Mouse (Mus musculus): ENCODE measurements around the gene Ccdc142. TPM values are rescaled to one million over a fixed set of nuclear protein-coding genes. Genes with fewer than 3 reads are reported as not detected.

Gene Ccdc142
- polyA plus RNA-seq (2012; rRNA removed) (5.2 and 8.7 TPM in 2 replicates), polyA plus RNA-seq (2014; fragmentation: Nextera tagmentation; extraction: Ambion mirVana) (2.7 and 3.0 TPM in 2 replicates)

DNA sequence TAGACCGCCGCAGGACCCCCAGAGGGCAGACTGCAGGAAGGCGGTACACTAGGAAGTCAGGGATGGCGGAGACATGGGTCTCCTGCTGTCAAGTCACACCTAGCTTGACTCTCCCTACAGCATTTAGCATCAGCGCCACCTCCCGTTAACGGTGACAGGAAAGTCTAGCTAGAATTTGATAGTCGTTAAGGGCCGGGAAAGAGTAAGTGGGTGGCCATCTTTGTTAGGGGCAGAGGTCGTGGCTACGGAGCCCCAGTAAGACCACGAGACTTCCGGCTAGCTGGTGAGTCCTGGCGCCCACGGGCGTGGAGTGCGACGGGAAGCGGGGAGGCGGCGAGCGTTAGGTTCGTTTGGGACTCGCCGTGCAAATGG lies at the start of gene Ccdc142, which contains the start of gene Gm42688:
TSS of gene Ccdc142 (plus strand) at position 286 of the 372 bp plus-strand sequence.
TSS of gene Gm42688 (plus strand) at position 302 of the 372 bp plus-strand sequence.
- Histone ChIP-seq H3K4me2 (replicated peaks; ENCODE audit: low read depth, low read length, severe bottlenecking) (peak within 1 kb of the TSS; percentile 98), H3K4me3 (replicated peaks; ENCODE audit: low read length) (peak within 1 kb of the TSS; percentile 76), H3K4me1 (ENCODE audit: control insufficient read depth, insufficient read depth, low read length) (peaks cover 12% of the 10 kb centered on the region), H3K9me3 (ENCODE audit: control insufficient read depth, low read length) (no peaks in the 10 kb centered on the region), H3K9ac (ENCODE audit: low read depth, low read length, severe bottlenecking) (peak within 1 kb of the TSS; percentile 76), H3K27me3 (ENCODE audit: control insufficient read depth, insufficient read depth, low read length) (no peaks in the 10 kb centered on the region), H3K36me3 (ENCODE audit: control insufficient read depth, insufficient read depth, low read length) (no peaks in the 10 kb centered on the region), H3K27ac (replicated peaks; ENCODE audit: low read depth, low read length) (peak within 1 kb of the TSS; percentile 77)
- peak; percentile 68; the same call in 1 of the 2 replicates for TF ChIP-seq POLR2A (IDR thresholded peaks at IDR 0.05; ENCODE audit: borderline replicate concordance, extremely low read depth, insufficient read depth, insufficient read length)
- WGBS, result 3% methylated on average over 25 of the region's 25 CpGs
- DNase-seq (ENCODE audit: low spot score) (peak; percentile 90), ATAC-seq (ENCODE audit: low FRiP score, low read depth) (peak; percentile 91)

- Histone ChIP-seq H3K4me2 (replicated peaks; ENCODE audit: low read depth, low read length, severe bottlenecking) (peak overlapping the region; percentile 88), H3K4me3 (replicated peaks; ENCODE audit: low read length) (peak overlapping the region; percentile 96), H3K4me1 (ENCODE audit: control insufficient read depth, insufficient read depth, low read length) (peaks cover 20% of the 10 kb centered on the region), H3K9me3 (ENCODE audit: control insufficient read depth, low read length) (no peaks in the 10 kb centered on the region), H3K9ac (ENCODE audit: low read depth, low read length, severe bottlenecking) (peak overlapping the region; percentile 89), H3K27me3 (ENCODE audit: control insufficient read depth, insufficient read depth, low read length) (no peaks in the 10 kb centered on the region), H3K36me3 (ENCODE audit: control insufficient read depth, insufficient read depth, low read length) (peaks cover 34% of the 10 kb centered on the region), H3K27ac (replicated peaks; ENCODE audit: low read depth, low read length) (peak overlapping the region; percentile 88)
- DNase-seq (ENCODE audit: low spot score) (no peak), ATAC-seq (ENCODE audit: low FRiP score, low read depth) (no peak)
- under 1% methylated on average over 26 of the region's 26 CpGs for WGBS
- no peak for TF ChIP-seq POLR2A (IDR thresholded peaks at IDR 0.05; ENCODE audit: borderline replicate concordance, extremely low read depth, insufficient read depth, insufficient read length)
These were observed 48.1 kb upstream of the Ccdc142 start for GRCm38 (mm10) chr6:83053136-83053960.

DNA sequence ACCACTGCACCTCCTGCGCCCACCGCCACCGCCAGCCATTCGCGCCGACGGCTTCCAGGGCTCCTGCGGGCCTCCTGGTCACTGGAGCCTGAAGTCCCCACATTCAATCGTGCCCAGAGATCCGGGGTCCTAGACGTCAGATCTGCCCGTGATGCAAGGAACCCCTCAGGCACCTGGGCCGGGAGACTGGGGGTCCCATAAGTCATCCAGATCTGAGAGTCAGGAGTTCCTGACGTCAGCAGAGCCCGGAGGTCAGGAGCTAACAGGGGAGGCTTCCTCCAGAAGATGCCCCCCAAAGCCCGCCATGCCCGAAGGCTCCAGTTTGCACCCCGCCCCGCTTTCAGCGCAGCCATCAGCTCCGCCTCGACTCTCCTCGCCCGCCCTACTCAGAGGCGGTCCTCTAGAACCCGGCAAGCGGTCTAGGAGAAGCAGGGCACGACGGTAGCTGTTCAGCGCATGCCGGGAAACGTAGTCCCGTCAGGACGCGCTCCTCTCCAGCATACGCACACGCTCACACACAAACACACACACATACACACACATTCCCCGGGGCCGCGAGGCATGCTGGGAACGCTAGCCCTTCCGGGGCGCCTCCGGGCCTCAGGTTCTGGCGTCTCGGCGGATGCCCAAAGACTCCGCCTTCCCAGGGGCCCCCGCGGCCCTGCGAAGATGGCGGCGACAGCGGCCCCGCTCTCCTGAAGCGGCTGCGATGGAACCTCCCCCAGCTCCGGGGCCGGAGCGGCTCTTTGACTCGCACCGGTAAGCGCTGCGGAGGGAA lies 47.1 kb upstream of the Ccdc142 start, which contains the start of gene Aup1:
TSS of gene Aup1 (plus strand) at position 448 of the 778 bp plus-strand sequence.
- Histone ChIP-seq H3K4me1 (ENCODE audit: control insufficient read depth, insufficient read depth, low read length) (peaks cover 20% of the 10 kb centered on the region), H3K36me3 (ENCODE audit: control insufficient read depth, insufficient read depth, low read length) (peaks cover 34% of the 10 kb centered on the region), H3K9ac (ENCODE audit: low read depth, low read length, severe bottlenecking) (peak within 1 kb of the TSS; percentile 89), H3K27me3 (ENCODE audit: control insufficient read depth, insufficient read depth, low read length) (no peaks in the 10 kb centered on the region), H3K4me2 (replicated peaks; ENCODE audit: low read depth, low read length, severe bottlenecking) (peak within 1 kb of the TSS; percentile 88), H3K4me3 (replicated peaks; ENCODE audit: low read length) (peak within 1 kb of the TSS; percentile 96), H3K9me3 (ENCODE audit: control insufficient read depth, low read length) (no peaks in the 10 kb centered on the region), H3K27ac (replicated peaks; ENCODE audit: low read depth, low read length) (peak within 1 kb of the TSS; percentile 88)
- peak; percentile 95 for ATAC-seq (ENCODE audit: low FRiP score, low read depth)
- peak; percentile 89; the same call in 1 of the 2 replicates for TF ChIP-seq POLR2A (IDR thresholded peaks at IDR 0.05; ENCODE audit: borderline replicate concordance, extremely low read depth, insufficient read depth, insufficient read length)
- DNase-seq (ENCODE audit: low spot score), result peak; percentile 97
- WGBS, result 0% methylated on average over 35 of the region's 64 CpGs

DNA sequence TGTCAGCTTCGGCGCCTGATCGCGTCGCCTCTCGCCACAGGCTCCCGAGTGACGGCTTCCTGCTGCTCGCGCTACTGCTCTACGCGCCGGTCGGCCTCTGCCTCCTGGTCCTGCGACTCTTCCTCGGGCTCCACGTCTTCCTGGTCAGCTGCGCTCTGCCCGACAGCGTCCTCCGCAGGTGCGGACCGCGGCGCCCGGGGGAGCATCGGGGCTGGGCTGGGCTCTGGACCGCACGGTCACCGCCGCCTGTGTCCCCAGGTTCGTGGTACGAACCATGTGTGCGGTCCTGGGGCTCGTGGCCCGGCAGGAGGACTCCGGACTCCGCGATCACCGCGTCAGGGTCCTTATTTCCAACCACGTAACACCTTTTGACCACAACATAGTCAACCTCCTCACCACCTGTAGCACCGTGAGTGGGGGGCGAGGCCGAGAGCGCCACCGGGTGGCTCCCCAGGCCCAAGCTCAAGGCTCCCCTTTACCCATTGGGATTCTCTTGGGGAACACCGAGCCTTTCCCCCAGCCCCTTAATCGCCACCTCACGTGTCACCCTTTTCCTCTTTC lies 46.5 kb upstream of the Ccdc142 start, which contains the start of gene Htra2:
TSS of gene Htra2 (minus strand) at position 403 of the 561 bp plus-strand sequence.
- Histone ChIP-seq H3K9me3 (ENCODE audit: control insufficient read depth, low read length) (no peaks in the 10 kb centered on the region), H3K36me3 (ENCODE audit: control insufficient read depth, insufficient read depth, low read length) (peaks cover 31% of the 10 kb centered on the region), H3K4me3 (replicated peaks; ENCODE audit: low read length) (peak within 1 kb of the TSS; percentile 96), H3K4me2 (replicated peaks; ENCODE audit: low read depth, low read length, severe bottlenecking) (peak within 1 kb of the TSS; percentile 88), H3K9ac (ENCODE audit: low read depth, low read length, severe bottlenecking) (peak within 1 kb of the TSS; percentile 89), H3K4me1 (ENCODE audit: control insufficient read depth, insufficient read depth, low read length) (peaks cover 20% of the 10 kb centered on the region), H3K27me3 (ENCODE audit: control insufficient read depth, insufficient read depth, low read length) (no peaks in the 10 kb centered on the region), H3K27ac (replicated peaks; ENCODE audit: low read depth, low read length) (peak within 1 kb of the TSS; percentile 88)
- ATAC-seq (ENCODE audit: low FRiP score, low read depth) (peak; percentile 27), DNase-seq (ENCODE audit: low spot score) (no peak)
- TF ChIP-seq POLR2A (IDR thresholded peaks at IDR 0.05; ENCODE audit: borderline replicate concordance, extremely low read depth, insufficient read depth, insufficient read length), result no peak
- under 1% methylated on average over 27 of the region's 50 CpGs for WGBS
